Mouse (Mus musculus): ENCODE measurements at regions not wholly inside any gene's neighbourhood (a gene's known extent, or its start where the extent isn't known, plus 50 kb on each side); places are given as distances from the start of the nearest gene placed in this dataset.

- no peak for DNase-seq
Measured at GRCm38 (mm10) chr13:44250474-44251201, 466.1 kb downstream of the Cd83 start.

GRCm38 (mm10) chr13:44251503-44251902, 466.9 kb downstream of the Cd83 start:
- DNase-seq = no peak

GRCm38 (mm10) chr13:44252496-44252895, 467.9 kb downstream of the Cd83 start:
- no peak for DNase-seq

GRCm38 (mm10) chr13:44258422-44258821, 470.9 kb upstream of the Jarid2 start:
- DNase-seq = no peak

- DNase-seq = no peak
Measured at GRCm38 (mm10) chr13:44260039-44260438, 469.2 kb upstream of the Jarid2 start.

- DNase-seq = no peak
Measured at GRCm38 (mm10) chr13:44260637-44261333, 468.5 kb upstream of the Jarid2 start.

GRCm38 (mm10) chr13:44272746-44273524, 456.3 kb upstream of the Jarid2 start:
- DNase-seq = no peak

GRCm38 (mm10) chr13:44277952-44278351, 451.3 kb upstream of the Jarid2 start:
- DNase-seq = no peak

- no peak for DNase-seq
Measured at GRCm38 (mm10) chr13:44279036-44279435, 450.2 kb upstream of the Jarid2 start.

GRCm38 (mm10) chr13:44280296-44280695, 449.0 kb upstream of the Jarid2 start:
- DNase-seq = no peak

GRCm38 (mm10) chr13:44281796-44282195, 447.5 kb upstream of the Jarid2 start:
- no peak for DNase-seq

GRCm38 (mm10) chr13:44282306-44282705, 447.0 kb upstream of the Jarid2 start:
- DNase-seq = no peak

GRCm38 (mm10) chr13:44282731-44283571, 446.3 kb upstream of the Jarid2 start:
- DNase-seq = no peak

- no peak for DNase-seq
Measured at GRCm38 (mm10) chr13:44285881-44286280, 443.4 kb upstream of the Jarid2 start.

GRCm38 (mm10) chr13:44290199-44290598, 439.1 kb upstream of the Jarid2 start:
- DNase-seq = no peak

GRCm38 (mm10) chr13:44292476-44293056, 436.7 kb upstream of the Jarid2 start:
- DNase-seq = peak in 1 of 2 experiments; percentile 28

GRCm38 (mm10) chr13:44293736-44294416, 435.4 kb upstream of the Jarid2 start:
- no peak for DNase-seq

GRCm38 (mm10) chr13:44295621-44296020, 433.7 kb upstream of the Jarid2 start:
- DNase-seq = no peak

GRCm38 (mm10) chr13:44300611-44301010, 428.7 kb upstream of the Jarid2 start:
- DNase-seq = no peak

- no peak for DNase-seq
Measured at GRCm38 (mm10) chr13:44301215-44301614, 428.1 kb upstream of the Jarid2 start.

- DNase-seq = no peak
Measured at GRCm38 (mm10) chr13:44301936-44302335, 427.3 kb upstream of the Jarid2 start.
